12 mouse cellular contexts compared by ENCODE assay signal in the genomic region with DNA sequence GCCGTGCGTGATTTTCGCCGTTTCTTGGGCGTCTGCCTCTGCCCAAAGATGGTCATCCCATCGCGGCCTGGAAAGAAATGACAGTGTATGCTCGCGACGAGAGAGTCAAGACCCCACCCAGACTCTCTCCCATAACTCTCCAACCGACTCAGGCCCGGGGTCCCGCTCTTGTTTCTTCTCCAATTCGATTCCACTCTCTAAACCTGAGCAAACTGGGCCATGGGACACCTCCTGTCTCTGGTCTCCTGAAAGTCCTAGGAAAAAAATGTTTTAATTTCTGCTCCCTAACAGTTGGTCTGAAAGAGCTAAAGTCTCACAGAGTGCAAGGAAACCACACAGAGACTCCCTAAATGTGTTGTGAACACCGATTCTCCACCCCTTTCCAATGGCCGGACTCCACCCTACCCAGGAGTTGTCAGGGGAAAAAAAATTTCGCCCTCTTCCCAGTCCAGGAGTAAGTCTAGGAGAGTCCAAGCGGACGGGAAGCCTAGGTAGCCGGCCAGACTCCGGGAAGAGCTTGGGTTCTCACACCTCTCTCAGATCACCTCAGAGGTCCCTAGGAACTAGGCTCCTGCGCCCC. TPM values are rescaled to one million over a fixed set of nuclear protein-coding genes. Genes with fewer than 3 reads are reported as not detected.
A peak's percentile ranks its signal among the peaks of the same experiment; 100 is the strongest.
DNase-seq lines count a peak whose midpoint lies in the region; ATAC-seq and TF ChIP-seq lines count a peak whose summit lies in the region.
"Had no signal": no experiment of that assay in that cellular context is flagged by ENCODE, and none has a peak within 500 bp of the region (broad histone marks: within the 10 kb centered on the region; RNA-seq: fewer than 3 reads in every experiment).

No protein-coding gene starts in this region.

- no peaks in the 10 kb centered on the region for H3K36me3 ChIP-seq in heart, postnatal 0 days (replicated peaks; ENCODE audit: control insufficient read depth, insufficient read depth, low read length)
- no peaks in the 10 kb centered on the region for H3K36me3 ChIP-seq in ES-Bruce4 (ENCODE audit: control insufficient read depth, insufficient read depth, low read length, poor library complexity, severe bottlenecking)
- H3K36me3 ChIP-seq in forebrain, embryonic 13.5 days (ENCODE audit: poor library complexity, severe bottlenecking), result no peaks in the 10 kb centered on the region

- no peak for TF ChIP-seq CTCF in heart, postnatal 0 days (IDR thresholded peaks at IDR 0.05; ENCODE audit: low read depth)
- TF ChIP-seq CTCF in ES-Bruce4 (IDR thresholded peaks at IDR 0.05; ENCODE audit: low read depth, low read length), result no peak

- TF ChIP-seq POLR2A in ES-Bruce4 (IDR thresholded peaks at IDR 0.05; ENCODE audit: insufficient read depth, low read length), result no peak

- 4% methylated on average over 22 of the region's 22 CpGs for WGBS in heart, postnatal 0 days
- under 1% methylated on average over 22 of the region's 22 CpGs for WGBS in forebrain, embryonic 13.5 days

- H3K27me3 ChIP-seq in heart, postnatal 0 days (ENCODE audit: control insufficient read depth, insufficient read depth, low read length), result peaks cover 99% of the 10 kb centered on the region
- peaks cover 71% of the 10 kb centered on the region for H3K27me3 ChIP-seq in ES-Bruce4 (ENCODE audit: control insufficient read depth, insufficient read depth, low read length, poor library complexity, severe bottlenecking)
- H3K27me3 ChIP-seq in forebrain, embryonic 13.5 days, result peaks cover 96% of the 10 kb centered on the region

- no peaks in the 10 kb centered on the region for H3K9me3 ChIP-seq in heart, postnatal 0 days (replicated peaks; ENCODE audit: control insufficient read depth, low read length)
- H3K9me3 ChIP-seq in ES-Bruce4 (replicated peaks; ENCODE audit: control insufficient read depth, insufficient read depth, low read length, poor library complexity, severe bottlenecking), result no peaks in the 10 kb centered on the region
- H3K9me3 ChIP-seq in forebrain, embryonic 13.5 days (replicated peaks), result no peaks in the 10 kb centered on the region

- no peak for DNase-seq in heart, postnatal 0 days (ENCODE audit: low spot score)
- no peak for DNase-seq in heart, postnatal 36 days
- peak; percentile 37 for DNase-seq in induced T-regulatory cell, adult 2 months (ENCODE audit: low read depth)
- DNase-seq in layer of hippocampus, postnatal 36 days, result no peak
- DNase-seq in thymus, postnatal 14 days, result no peak

- intact Hi-C loops in heart, postnatal 36 days (cut with DNase I), result loop anchor here (5.0 to 10.0 kb wide), 2 partner anchors 482 to 1629 kb away; no protein-coding TSS in a partner anchor

- no peak overlapping the region for H3K27ac ChIP-seq in heart, postnatal 0 days (ENCODE audit: low read depth)
- H3K27ac ChIP-seq in ES-Bruce4 (ENCODE audit: insufficient read depth, low read length), result no peak overlapping the region
- no peak overlapping the region for H3K27ac ChIP-seq in brown adipose tissue, adult 24 weeks (replicated peaks; ENCODE audit: low read depth, low read length)
- H3K27ac ChIP-seq in forebrain, embryonic 13.5 days, result no peak overlapping the region

- H3K4me3 ChIP-seq in heart, postnatal 0 days (ENCODE audit: low read depth, low read length), result peak overlapping the region; percentile 47
- peak overlapping the region; percentile 32 for H3K4me3 ChIP-seq in ES-Bruce4 (ENCODE audit: low read depth, low read length)
- peak overlapping the region; percentile 1; the same call in 1 of the 2 replicates for H3K4me3 ChIP-seq in brown adipose tissue, adult 24 weeks (ENCODE audit: insufficient read depth, low read depth, low read length)
- H3K4me3 ChIP-seq in forebrain, embryonic 13.5 days, result no peak overlapping the region
- H3K4me3 ChIP-seq: erythroblast, embryonic 14.5 days had no signal

- no peak for TF ChIP-seq EP300 in heart, postnatal 0 days (IDR thresholded peaks at IDR 0.05; ENCODE audit: low read depth)
- TF ChIP-seq EP300 in ES-Bruce4 (IDR thresholded peaks at IDR 0.05; ENCODE audit: insufficient read depth, low read depth, low read length), result no peak

- H3K9ac ChIP-seq in heart, postnatal 0 days (replicated peaks; ENCODE audit: low read depth, low read length), result no peak overlapping the region
- no peak overlapping the region for H3K9ac ChIP-seq in ES-Bruce4 (ENCODE audit: low read depth, poor library complexity, severe bottlenecking)
- H3K9ac ChIP-seq in forebrain, embryonic 13.5 days, result no peak overlapping the region

- H3K4me2 ChIP-seq in heart, postnatal 0 days (ENCODE audit: low read depth, low read length), result no peak overlapping the region
- no peak overlapping the region for H3K4me2 ChIP-seq in forebrain, embryonic 13.5 days

- peaks cover 18% of the 10 kb centered on the region; the same call in 1 of the 2 replicates for H3K4me1 ChIP-seq in heart, postnatal 0 days (ENCODE audit: control insufficient read depth, insufficient read depth)
- H3K4me1 ChIP-seq in ES-Bruce4 (ENCODE audit: control insufficient read depth, insufficient read depth, low read length), result no peaks in the 10 kb centered on the region
- H3K4me1 ChIP-seq in brown adipose tissue, adult 24 weeks (ENCODE audit: control insufficient read depth, insufficient read depth, insufficient read length, low read length), result peaks cover 9% of the 10 kb centered on the region; the same call in 1 of the 2 replicates
- peaks cover 40% of the 10 kb centered on the region for H3K4me1 ChIP-seq in forebrain, embryonic 13.5 days

- no peak for ATAC-seq in heart, postnatal 0 days (ENCODE audit: insufficient read depth, low read depth)
- ATAC-seq in forebrain, embryonic 13.5 days, result no peak

RNA-seq across cellular contexts. Expression of gene Lbx1, which starts 1.3 kb away (rescaled TPM):
- total RNA-seq in heart, postnatal 0 days (2014; rRNA removed; ENCODE audit: low replicate concordance), result not detected in 2 replicates
- polyA plus RNA-seq in heart, postnatal 0 days (2015; fragmentation: Nextera tagmentation; extraction: Ambion mirVana), result not detected in 2 replicates
- under 1 TPM in 1 of 2 experiments, not detected in 1; 0.11 TPM for total RNA-seq in heart, postnatal 36 days (2021)
- polyA plus RNA-seq in ES-Bruce4 (2011; ENCODE audit: insufficient read depth, insufficient read length, low read depth, missing spikeins), result not detected in 2 replicates
- 0.75 TPM in 1 of 2 replicates, not detected in the other for polyA plus RNA-seq in brown adipose tissue, adult 24 weeks (2012; ENCODE audit: insufficient read depth, insufficient read length, missing spikeins)
- not detected for total RNA-seq in layer of hippocampus, postnatal 36 days (2021)
- not detected in 2 replicates for polyA plus RNA-seq in forebrain, embryonic 13.5 days (2015; fragmentation: Nextera tagmentation; extraction: Ambion mirVana)
- total RNA-seq: layer of hippocampus, adult 18-20 months had no signal
- polyA plus RNA-seq: adrenal gland, adult 2 months; erythroblast, embryonic 14.5 days; liver, embryonic 16.5 days had no signal
